Mouse (Mus musculus): Measurements from ENCODE around the gene Pigc.

Pigc gene

DNA sequence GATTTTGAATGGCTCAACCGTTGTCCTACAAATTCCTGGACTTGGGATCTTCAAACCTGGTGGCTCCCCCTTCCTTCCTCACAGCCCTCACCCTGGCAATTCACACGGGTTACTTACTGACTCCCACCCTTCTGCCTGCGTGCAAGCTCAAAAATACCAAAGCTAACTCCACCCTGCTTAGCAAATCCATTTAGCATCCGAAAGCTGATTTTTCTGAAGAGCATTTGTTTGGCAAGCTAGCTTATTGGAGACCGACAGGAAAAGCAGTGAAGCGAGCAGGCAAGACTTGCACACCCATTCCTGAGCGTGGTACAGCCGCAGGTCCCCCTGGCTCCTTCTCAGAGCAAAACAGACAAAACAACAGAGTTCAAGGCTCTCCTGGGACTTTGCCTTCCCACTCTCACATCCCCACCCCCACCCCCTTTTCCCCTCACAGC is 39.7 kb downstream of the Pigc start:
- no peak for DNase-seq

DNA sequence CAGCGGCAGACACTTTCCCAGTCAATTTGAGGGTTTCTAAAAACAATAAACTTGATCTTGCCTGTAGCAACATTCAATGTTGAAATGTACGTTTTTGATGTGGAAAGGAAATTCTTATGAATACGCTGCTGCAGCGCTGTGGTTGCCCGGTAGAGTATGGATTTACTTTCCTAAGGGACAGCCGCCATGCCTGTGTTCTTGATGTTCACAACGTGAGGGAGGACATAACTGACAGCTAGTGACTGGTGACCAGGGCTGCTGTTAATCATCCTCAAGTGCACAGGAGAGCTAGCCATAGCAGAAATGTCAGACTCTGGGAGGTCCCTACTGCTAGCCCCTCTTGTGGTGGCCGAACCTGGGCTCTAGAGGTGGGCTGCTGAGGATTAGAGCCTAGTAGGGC is 40.1 kb downstream of the Pigc start:
- DNase-seq: no peak

DNA sequence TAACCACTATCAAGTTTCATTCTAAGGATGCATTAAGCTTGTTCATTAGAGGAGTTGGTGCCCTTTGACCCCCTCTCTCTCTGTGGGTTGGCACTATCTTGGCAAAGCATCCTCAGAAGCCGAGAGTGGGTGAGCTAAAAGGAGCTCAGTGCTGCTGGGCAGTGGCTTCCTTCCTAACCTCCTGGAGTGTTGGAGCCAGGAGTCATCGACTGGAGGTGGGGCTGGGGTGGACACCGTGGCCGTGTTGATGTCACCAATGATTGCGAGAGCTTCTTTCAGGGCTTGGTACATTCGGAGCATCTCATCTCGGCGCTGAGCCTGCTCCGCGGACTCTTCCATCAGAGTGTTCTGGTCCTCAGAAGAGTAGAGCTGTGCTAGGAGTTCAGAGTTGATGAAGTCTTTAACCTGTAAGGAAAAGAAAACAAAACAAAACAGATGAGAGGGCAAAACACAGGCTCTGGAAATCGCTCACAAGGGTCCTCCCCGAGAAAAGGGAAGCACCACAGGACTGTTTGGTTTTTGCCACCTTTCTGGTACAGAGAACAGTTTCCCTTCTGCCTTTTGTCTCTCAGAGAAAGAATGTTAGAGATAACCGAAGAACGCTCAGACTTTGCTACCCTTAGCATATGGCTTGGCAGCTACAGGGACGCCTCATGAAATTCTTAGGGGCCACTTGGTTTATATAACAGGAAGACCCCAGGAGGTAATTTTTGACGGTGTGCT is 42.7 kb downstream of the Pigc start:
- DNase-seq: no peak

DNA sequence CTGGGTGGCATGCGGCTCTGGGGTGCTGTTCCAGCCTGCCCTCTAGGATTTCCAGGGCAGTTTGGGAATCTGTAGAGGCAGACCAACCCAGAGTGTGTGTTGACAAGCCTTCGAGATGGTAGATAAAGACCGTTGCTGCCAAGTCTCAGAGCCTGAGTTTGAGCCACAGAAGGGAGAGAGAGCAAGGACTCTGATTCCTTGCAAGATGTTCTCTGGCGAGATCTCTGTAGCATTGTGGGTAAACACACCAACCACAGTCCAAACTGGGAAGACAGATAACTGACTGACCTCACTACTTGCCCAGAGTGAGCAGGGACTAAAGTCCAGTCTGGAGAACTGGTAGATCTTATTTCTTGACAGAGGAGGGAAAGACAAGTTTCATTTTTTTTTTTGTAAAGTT is 44.6 kb downstream of the Pigc start:
- no peak for DNase-seq

DNA sequence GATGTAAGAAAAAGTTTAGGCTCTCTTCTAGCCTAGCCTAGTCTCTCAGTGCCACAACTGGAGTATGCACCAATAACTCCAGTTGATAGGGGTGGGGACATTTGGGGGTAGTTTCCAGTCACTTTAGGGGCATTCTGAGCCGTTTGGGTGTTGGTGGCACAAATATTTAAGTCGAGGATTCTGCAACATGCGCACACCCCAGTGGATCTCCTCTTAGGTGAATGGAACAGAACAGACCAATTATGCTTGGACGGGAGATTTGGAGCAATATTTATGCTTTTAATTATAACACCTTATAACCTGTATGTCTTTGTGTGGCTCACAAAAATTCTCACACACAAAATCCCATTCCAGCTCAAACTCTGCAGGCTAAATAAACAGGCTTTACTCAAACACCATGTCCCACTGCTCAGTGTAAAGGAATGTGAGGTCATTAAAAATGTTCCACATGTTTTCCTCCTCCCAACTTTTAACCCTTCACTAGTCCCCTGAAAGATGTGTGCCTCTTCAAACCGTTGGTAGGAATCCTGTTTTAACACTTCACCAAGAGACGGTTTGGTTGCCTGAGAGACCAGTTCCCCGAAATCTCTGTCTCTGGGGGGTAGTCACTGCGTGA is 46.4 kb downstream of the Pigc start:
- DNase-seq: no peak

DNA sequence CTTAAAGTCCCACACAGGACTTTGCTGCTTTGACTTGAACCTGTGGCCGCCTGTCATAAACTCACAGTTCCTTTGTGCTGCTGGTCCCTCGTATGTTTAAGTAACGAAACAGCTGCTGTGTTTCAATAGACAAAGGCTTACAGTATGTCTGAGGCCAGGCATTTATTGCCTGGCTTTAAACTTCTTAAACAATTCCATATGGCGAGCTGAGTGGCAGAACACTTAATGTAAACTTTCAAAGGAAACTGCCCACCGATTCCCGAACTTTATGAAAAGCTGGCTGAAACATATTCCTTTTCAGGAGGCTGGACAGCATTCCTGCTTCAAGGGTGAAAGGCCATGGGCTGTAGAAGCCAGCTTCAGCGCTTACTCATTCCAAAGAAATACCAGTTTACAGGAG is 48.0 kb downstream of the Pigc start:
- no peak for DNase-seq

DNA sequence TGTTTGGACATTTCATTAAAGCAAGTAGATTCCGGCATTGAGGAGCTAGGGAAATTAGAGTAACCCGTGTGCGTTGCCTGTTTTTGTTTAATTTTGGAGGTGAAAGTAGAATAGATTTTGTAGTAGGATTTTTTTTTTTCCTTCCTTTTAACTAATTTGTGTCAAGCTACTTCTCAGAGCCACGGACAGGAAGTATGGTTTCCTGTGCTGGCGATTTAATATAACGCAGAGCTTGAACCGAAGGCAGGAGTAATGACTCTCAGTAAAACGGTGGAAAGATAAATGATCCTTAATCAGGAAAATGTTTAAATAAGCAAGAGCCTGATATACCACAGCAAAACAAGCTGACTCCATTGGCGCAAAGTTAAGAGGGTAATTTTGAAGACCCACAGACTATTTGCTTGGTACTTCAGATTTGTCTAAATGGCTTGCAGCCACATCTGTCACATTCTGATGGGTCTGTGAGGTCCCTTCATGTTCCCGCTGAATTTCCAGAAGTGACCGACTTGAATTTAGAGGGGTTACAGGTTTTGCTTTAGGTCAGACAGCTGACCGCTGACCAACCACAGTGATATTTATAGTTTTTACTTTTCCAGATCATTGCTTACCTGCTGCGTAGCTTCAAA is 49.1 kb downstream of the Pigc start:
- no peak for DNase-seq

DNA sequence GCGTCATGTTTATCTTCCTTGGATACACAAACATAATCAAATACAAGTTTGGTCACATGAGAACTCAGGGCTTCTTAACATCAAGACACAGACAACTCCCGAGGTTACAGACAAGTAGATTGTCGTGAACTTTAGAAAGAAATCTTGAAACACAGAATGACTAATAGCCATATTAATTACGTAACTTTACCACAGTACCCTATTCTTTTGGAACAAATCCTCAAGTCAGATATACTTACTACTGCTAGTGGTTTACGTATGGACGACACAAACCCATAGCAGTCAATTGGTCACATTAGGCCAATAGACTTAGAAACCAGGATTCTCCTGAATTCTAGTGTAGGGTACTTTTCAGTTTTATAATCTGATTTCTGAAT is 49.6 kb downstream of the Pigc start:
- DNase-seq: no peak

DNA sequence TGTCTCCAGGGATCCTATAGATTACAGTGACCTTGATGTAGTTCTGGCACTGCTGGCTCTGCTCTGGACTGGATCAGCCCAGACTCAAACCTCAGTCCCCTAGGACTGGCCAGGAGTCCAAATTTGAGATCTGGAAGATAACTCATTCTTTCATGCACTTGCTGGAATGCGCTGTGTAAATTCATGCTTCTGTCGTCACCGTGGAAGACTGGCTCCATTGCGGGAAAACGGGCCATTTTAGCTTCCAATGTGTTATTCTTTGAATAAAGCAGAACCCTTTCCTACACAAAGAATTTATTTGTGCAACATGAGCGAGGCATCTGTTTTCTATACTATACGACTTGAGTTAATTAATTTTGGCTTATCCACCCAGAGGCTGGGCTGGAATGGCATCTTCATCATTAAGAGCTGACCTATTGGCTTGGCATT is 51.3 kb downstream of the Pigc start:
- DNase-seq: no peak

DNA sequence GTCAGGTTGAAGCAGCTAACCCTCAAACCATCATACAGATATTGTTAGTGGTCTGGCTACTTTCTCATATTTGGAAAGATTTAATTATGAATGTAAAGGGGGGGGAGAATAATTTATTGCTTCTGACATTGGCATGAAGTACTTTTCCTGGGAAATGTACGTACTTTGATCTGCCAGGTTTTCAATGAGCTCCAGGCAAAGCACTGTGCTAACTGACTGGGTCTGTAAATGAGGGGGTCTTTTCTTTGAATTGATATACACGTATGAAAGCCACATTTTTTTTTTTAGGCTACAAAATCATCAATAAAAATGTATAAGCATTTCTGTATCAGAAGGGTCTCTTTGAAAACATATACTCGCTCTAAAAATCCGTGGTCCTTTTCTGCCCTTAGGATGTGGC is 51.8 kb downstream of the Pigc start:
- DNase-seq: no peak
